Mouse (Mus musculus) frontal cortex, adult 2 months (tissue): Measurements from ENCODE around the gene Gpr137b. TPM values are rescaled to one million over a fixed set of nuclear protein-coding genes. Genes with fewer than 3 reads are reported as not detected.
A peak's percentile ranks its signal among the peaks of the same experiment; 100 is the strongest.
"Not testable (repeated sequence)": the region's sequence is repeated elsewhere in the genome, so short reads cannot be mapped to it uniquely, and the experiment has no call there.

Experiments used
- DNase-seq, 2 experiments: peaks; one replicate each; pipeline ENCODE4 v3.0.0; 2022; ENCODE audit warnings: low spot score in 1 of 2; ENCODE audit errors: extremely low spot score in 1 of 2
- polyA plus RNA-seq: library from polyadenylated mRNA; depleted of rRNA; stranded (reverse); fragments of >200 nt; gene quantifications from 2 replicates; pipeline ENCODE4 v1.2.3, GENCODE M21; 2012; rRNA removed

The Gpr137b gene
- polyA plus RNA-seq, 1 experiment = 21.7 TPM

GRCm38 (mm10) chr13:13371436-13371835 is 22.4 kb downstream of the Gpr137b start:
- DNase-seq = not testable (repeated sequence)

GRCm38 (mm10) chr13:13366371-13366770 is 27.4 kb downstream of the Gpr137b start:
- DNase-seq = not testable (repeated sequence)

GRCm38 (mm10) chr13:13363536-13363935 is 30.3 kb downstream of the Gpr137b start:
- DNase-seq = not testable (repeated sequence)

- not testable (repeated sequence) for DNase-seq
Observed at GRCm38 (mm10) chr13:13362261-13362660, 31.6 kb downstream of the Gpr137b start.

- not testable (repeated sequence) for DNase-seq
Observed at GRCm38 (mm10) chr13:13360045-13360444, 33.8 kb downstream of the Gpr137b start.

GRCm38 (mm10) chr13:13358602-13359001 is 35.2 kb downstream of the Gpr137b start:
- DNase-seq = not testable (repeated sequence)

- not testable (repeated sequence) for DNase-seq
Observed at GRCm38 (mm10) chr13:13358097-13358496, 35.7 kb downstream of the Gpr137b start.

GRCm38 (mm10) chr13:13352113-13352512 is 41.7 kb downstream of the Gpr137b start:
- not testable (repeated sequence) for DNase-seq

- DNase-seq = not testable (repeated sequence)
Observed at GRCm38 (mm10) chr13:13350681-13351080, 43.1 kb downstream of the Gpr137b start.

- peak in 1 of 2 experiments; percentile 57 for DNase-seq
Observed at GRCm38 (mm10) chr13:13349288-13349687, 44.5 kb downstream of the Gpr137b start.

- DNase-seq = not testable (repeated sequence)
Observed at GRCm38 (mm10) chr13:13347634-13348412, 46.0 kb downstream of the Gpr137b start.

- not testable (repeated sequence) for DNase-seq
Observed at GRCm38 (mm10) chr13:13337361-13337760, 56.5 kb downstream of the Gpr137b start.

GRCm38 (mm10) chr13:13328876-13329275 is 64.9 kb downstream of the Gpr137b start:
- DNase-seq = peak in 1 of 2 experiments; percentile 59

Other genes with a start within 250 kb of the Gpr137b start
- 3.7 and 13.7 TPM in 2 replicates for gene Prl2c5, start 211.3 kb downstream of the Gpr137b start, polyA plus RNA-seq
- 14.1 and 15.2 TPM in 2 replicates for gene Nid1, start 43.5 kb upstream of the Gpr137b start, polyA plus RNA-seq
- gene Lyst, start 196.4 kb upstream of the Gpr137b start, polyA plus RNA-seq = 12.2 and 12.3 TPM in 2 replicates